Comparison of ENCODE assay signal across 7 mouse cellular contexts in the genomic region with DNA sequence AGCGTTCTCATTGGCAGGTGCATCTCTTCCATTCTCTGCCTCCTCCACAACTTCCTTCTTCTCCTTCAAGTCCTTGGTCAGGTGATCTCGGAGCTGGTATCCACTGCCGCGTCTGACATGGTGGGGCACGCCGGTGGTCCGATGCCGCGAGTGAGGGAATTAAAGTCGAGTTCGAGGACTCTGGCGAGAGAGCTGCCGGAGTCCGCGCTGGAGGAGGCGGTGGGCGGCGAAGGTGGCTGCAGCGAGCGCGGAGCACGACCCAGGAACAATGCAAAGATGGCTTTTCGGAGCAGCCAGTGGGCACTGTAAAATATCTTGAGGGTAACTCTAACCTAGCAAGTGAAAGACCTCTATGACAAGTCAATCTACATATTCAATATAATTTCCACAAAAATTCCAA.
DNase-seq lines count a peak whose midpoint lies in the region.

No protein-coding gene starts in this region.

- peak; percentile 12 for DNase-seq in cerebellum, adult 11 months
- peak; percentile 6 to 28 for DNase-seq in cerebellum, postnatal 25 days
- peak; percentile 2 to 38 for DNase-seq in heart, adult 18-20 months
- DNase-seq in kidney, adult 11 months, result peak; percentile 3
- peak; percentile 2 to 3 for DNase-seq in lung, adult 18-20 months
- peak; percentile 0 for DNase-seq in ovary, postnatal 14 days (ENCODE audit: low spot score)
- DNase-seq in thymus, postnatal 25 days, result peak; percentile 18

Comparison
In these comparisons a context has a peak if more than half of its experiments do, and no peak if none do; other contexts are left out.
1. Peak in every context shown above with its lines: DNase-seq.